Mouse (Mus musculus) heart, embryonic 15.5 days (tissue): ENCODE data around the gene Aebp1. TPM values are rescaled to one million over a fixed set of nuclear protein-coding genes. Genes with fewer than 3 reads are reported as not detected.

Source experiments
- ATAC-seq: fragments of 200-750 bp; cut with Nextera tagmentation; replicated peaks from 2 replicates; pipeline ENCODE4 v1.8.0; 2017; ENCODE audit warnings: low read depth, moderate TSS enrichment; ENCODE audit not compliant: insufficient number of reproducible peaks, insufficient read depth, low FRiP score
- H3K27ac ChIP-seq: fragments of 300-500 bp; sonication (generic); 2 replicates; pipeline ENCODE4 v1.5.1; 2015; ENCODE audit warnings: mild to moderate bottlenecking, inconsistent platforms
- H3K27me3 ChIP-seq: fragments of 300-500 bp; sonication (generic); 2 replicates; pipeline ENCODE4 v1.6.1; 2015; ENCODE audit warnings: inconsistent platforms
- H3K36me3 ChIP-seq: fragments of 300-500 bp; sonication (generic); 2 replicates; pipeline ENCODE4 v1.6.1; 2015; ENCODE audit warnings: mild to moderate bottlenecking, inconsistent platforms
- H3K4me1 ChIP-seq: fragments of 300-500 bp; sonication (generic); replicated peaks from 2 replicates; pipeline ENCODE4 v1.6.1; 2015; ENCODE audit warnings: inconsistent platforms
- H3K4me2 ChIP-seq: fragments of 300-500 bp; sonication (generic); 2 replicates; pipeline ENCODE4 v1.6.1; 2015; ENCODE audit warnings: inconsistent platforms, mild to moderate bottlenecking, moderate library complexity
- H3K4me3 ChIP-seq: fragments of 300-500 bp; sonication (generic); 2 replicates; pipeline ENCODE4 v1.5.1; 2015; ENCODE audit warnings: mild to moderate bottlenecking, inconsistent platforms
- H3K9ac ChIP-seq: fragments of 300-500 bp; sonication (generic); 2 replicates; pipeline ENCODE4 v1.6.1; 2015; ENCODE audit warnings: mild to moderate bottlenecking, inconsistent platforms
- H3K9me3 ChIP-seq: fragments of 300-500 bp; sonication (generic); replicated peaks from 2 replicates; pipeline ENCODE4 v1.6.1; 2016; ENCODE audit warnings: inconsistent platforms
- WGBS: fragments of 180-500 bp; shearing (Covaris S2); methylation state at CpG from one replicate; pipeline ENCODE4 v1.1.7; 2015; ENCODE audit warnings: mixed read lengths; 5-methylcytosine and 5-hydroxymethylcytosine counted together
- polyA plus RNA-seq: library from polyadenylated mRNA; unstranded; fragments of >200 nt; fragmentation: Nextera tagmentation; extraction: Ambion mirVana; gene quantifications from 2 replicates; pipeline ENCODE4 v1.2.1, GENCODE M21; 2015

The Aebp1 gene
- polyA plus RNA-seq, 1 experiment from 2014 or later, result 31.7 TPM

- 85% methylated on average over 10 of the region's 10 CpGs for WGBS
- no peak for ATAC-seq
- Histone ChIP-seq H3K4me1 (peaks cover 15% of the 10 kb centered on the region), H3K9me3 (no peaks in the 10 kb centered on the region), H3K27ac (no peak overlapping the region), H3K4me2 (no peak overlapping the region), H3K4me3 (no peak overlapping the region), H3K36me3 (no peaks in the 10 kb centered on the region), H3K9ac (no peak overlapping the region), H3K27me3 (peaks cover 13% of the 10 kb centered on the region; the same call in 1 of the 2 replicates)
Measured at GRCm38 (mm10) chr11:5905778-5906518, 44.2 kb downstream of the Aebp1 start.

- WGBS, result 67% methylated on average over 5 of the region's 5 CpGs
- H3K9me3 ChIP-seq, result no peaks in the 10 kb centered on the region
- H3K27me3 ChIP-seq, result peaks cover 11% of the 10 kb centered on the region; the same call in 1 of the 2 replicates
- no peak overlapping the region for H3K9ac ChIP-seq
- no peak for ATAC-seq
- H3K4me3 ChIP-seq, result no peak overlapping the region
- H3K4me1 ChIP-seq, result peaks cover 4% of the 10 kb centered on the region
- H3K27ac ChIP-seq, result no peak overlapping the region
- H3K4me2 ChIP-seq, result no peak overlapping the region
- H3K36me3 ChIP-seq, result no peaks in the 10 kb centered on the region
Measured at GRCm38 (mm10) chr11:5907096-5907495, 45.3 kb downstream of the Aebp1 start.

- H3K9me3 ChIP-seq, result no peaks in the 10 kb centered on the region
- H3K36me3 ChIP-seq, result no peaks in the 10 kb centered on the region
- H3K27ac ChIP-seq, result no peak overlapping the region
- 0 out of 2 replicates have a peak, but pooled peaks cover under 1% of the 10 kb centered on the region for H3K27me3 ChIP-seq
- whole genome bisulfite sequencing, result 64% methylated on average over 4 of the region's 4 CpGs
- no peak for ATAC-seq
- no peak overlapping the region for H3K9ac ChIP-seq
- H3K4me2 ChIP-seq, result no peak overlapping the region
- peaks cover 8% of the 10 kb centered on the region for H3K4me1 ChIP-seq
- H3K4me3 ChIP-seq, result no peak overlapping the region
Measured at GRCm38 (mm10) chr11:5908642-5909041, 46.9 kb downstream of the Aebp1 start.

- Histone ChIP-seq H3K4me2 (no peak overlapping the region), H3K9me3 (no peaks in the 10 kb centered on the region), H3K36me3 (no peaks in the 10 kb centered on the region), H3K4me1 (peaks cover 26% of the 10 kb centered on the region), H3K27ac (no peak overlapping the region), H3K9ac (no peak overlapping the region), H3K27me3 (no peaks in the 10 kb centered on the region), H3K4me3 (no peak overlapping the region)
- 0 out of 2 replicates have a peak, but pooled peaks have one; percentile 45 for ATAC-seq
- WGBS, result 31% methylated on average over 5 of the region's 5 CpGs
Measured at GRCm38 (mm10) chr11:5912635-5913034, 50.9 kb downstream of the Aebp1 start.

- 44% methylated on average over 8 of the region's 8 CpGs for WGBS
Measured at GRCm38 (mm10) chr11:5913256-5913655, 51.5 kb downstream of the Aebp1 start.

GRCm38 (mm10) chr11:5913936-5914335 is 52.2 kb downstream of the Aebp1 start:
- no peak overlapping the region for H3K27ac ChIP-seq
- ATAC-seq, result no peak
- H3K9ac ChIP-seq, result no peak overlapping the region
- H3K4me1 ChIP-seq, result peaks cover 30% of the 10 kb centered on the region
- no peak overlapping the region for H3K4me3 ChIP-seq
- H3K9me3 ChIP-seq, result no peaks in the 10 kb centered on the region
- no peaks in the 10 kb centered on the region for H3K36me3 ChIP-seq
- 83% methylated on average over 4 of the region's 4 CpGs for WGBS
- no peaks in the 10 kb centered on the region for H3K27me3 ChIP-seq
- no peak overlapping the region for H3K4me2 ChIP-seq

More at GRCm38 (mm10) chr11:5913256-5913655, 51.5 kb downstream of the Aebp1 start:
- Histone ChIP-seq H3K9ac (no peak overlapping the region), H3K36me3 (no peaks in the 10 kb centered on the region), H3K9me3 (no peaks in the 10 kb centered on the region), H3K27me3 (no peaks in the 10 kb centered on the region), H3K27ac (no peak overlapping the region), H3K4me3 (no peak overlapping the region), H3K4me2 (no peak overlapping the region), H3K4me1 (peaks cover 30% of the 10 kb centered on the region)
- no peak for ATAC-seq

- H3K4me1 ChIP-seq, result peaks cover 30% of the 10 kb centered on the region
- no peak overlapping the region for H3K9ac ChIP-seq
- H3K4me2 ChIP-seq, result no peak overlapping the region
- H3K27me3 ChIP-seq, result no peaks in the 10 kb centered on the region
- H3K9me3 ChIP-seq, result no peaks in the 10 kb centered on the region
- H3K27ac ChIP-seq, result no peak overlapping the region
- H3K36me3 ChIP-seq, result no peaks in the 10 kb centered on the region
- H3K4me3 ChIP-seq, result no peak overlapping the region
- ATAC-seq, result no peak
- 50% methylated on average over 5 of the region's 5 CpGs for WGBS
Measured at GRCm38 (mm10) chr11:5914940-5915339, 53.2 kb downstream of the Aebp1 start.

GRCm38 (mm10) chr11:5915429-5916177 is 53.9 kb downstream of the Aebp1 start:
- H3K27ac ChIP-seq, result no peak overlapping the region
- no peaks in the 10 kb centered on the region for H3K36me3 ChIP-seq
- no peak overlapping the region for H3K4me3 ChIP-seq
- H3K9me3 ChIP-seq, result no peaks in the 10 kb centered on the region
- H3K27me3 ChIP-seq, result no peaks in the 10 kb centered on the region
- peaks cover 35% of the 10 kb centered on the region for H3K4me1 ChIP-seq
- no peak overlapping the region for H3K9ac ChIP-seq
- 65% methylated on average over 5 of the region's 5 CpGs for WGBS
- H3K4me2 ChIP-seq, result no peak overlapping the region; the same call in 1 of the 2 replicates
- peak; percentile 32; the same call in 1 of the 2 replicates for ATAC-seq

- Histone ChIP-seq H3K9me3 (no peaks in the 10 kb centered on the region), H3K4me1 (peaks cover 36% of the 10 kb centered on the region), H3K9ac (no peak overlapping the region), H3K36me3 (no peaks in the 10 kb centered on the region), H3K27ac (no peak overlapping the region), H3K4me3 (no peak overlapping the region), H3K27me3 (no peaks in the 10 kb centered on the region), H3K4me2 (no peak overlapping the region; the same call in 1 of the 2 replicates)
- no peak for ATAC-seq
- 68% methylated on average over 8 of the region's 8 CpGs for WGBS
Measured at GRCm38 (mm10) chr11:5916178-5916548, 54.4 kb downstream of the Aebp1 start.

- 78% methylated on average over 2 of the region's 2 CpGs for WGBS
- H3K4me2 ChIP-seq, result no peak overlapping the region
- no peak overlapping the region for H3K9ac ChIP-seq
- no peaks in the 10 kb centered on the region for H3K36me3 ChIP-seq
- no peak overlapping the region for H3K4me3 ChIP-seq
- no peaks in the 10 kb centered on the region for H3K9me3 ChIP-seq
- ATAC-seq, result no peak
- peaks cover 31% of the 10 kb centered on the region for H3K4me1 ChIP-seq
- H3K27ac ChIP-seq, result no peak overlapping the region
- no peaks in the 10 kb centered on the region for H3K27me3 ChIP-seq
Measured at GRCm38 (mm10) chr11:5918111-5918510, 56.4 kb downstream of the Aebp1 start.

- no peaks in the 10 kb centered on the region for H3K9me3 ChIP-seq
- no peak overlapping the region for H3K4me2 ChIP-seq
- no peaks in the 10 kb centered on the region for H3K36me3 ChIP-seq
- no peak overlapping the region for H3K4me3 ChIP-seq
- peaks cover 27% of the 10 kb centered on the region for H3K4me1 ChIP-seq
- ATAC-seq, result no peak
- WGBS, result 86% methylated on average over 4 of the region's 4 CpGs
- no peak overlapping the region for H3K27ac ChIP-seq
- no peaks in the 10 kb centered on the region for H3K27me3 ChIP-seq
- H3K9ac ChIP-seq, result no peak overlapping the region
Measured at GRCm38 (mm10) chr11:5919606-5920005, 57.9 kb downstream of the Aebp1 start.
